Mouse (Mus musculus) stomach, postnatal 0 days (tissue): Measurements from ENCODE around the gene Fam172a. TPM values are rescaled to one million over a fixed set of nuclear protein-coding genes. Genes with fewer than 3 reads are reported as not detected.

Source experiments
- ATAC-seq: fragments of 200-750 bp; cut with Nextera tagmentation; 2 replicates; pipeline ENCODE4 v1.8.0; 2017; ENCODE audit not compliant: low FRiP score, low TSS enrichment
- DNase-seq: peaks from one replicate; pipeline ENCODE4 v3.0.0-alpha.2; 2016; ENCODE audit warnings: low spot score
- H3K27ac ChIP-seq: fragments of 300-500 bp; sonication (generic); replicated peaks from 2 replicates; pipeline ENCODE4 v1.5.1; 2014; ENCODE audit warnings: mild to moderate bottlenecking, control low read depth
- H3K27me3 ChIP-seq: fragments of 300-500 bp; sonication (generic); 2 replicates; pipeline ENCODE4 v1.6.1; 2014; ENCODE audit warnings: low read length; ENCODE audit not compliant: control insufficient read depth, insufficient read depth
- H3K36me3 ChIP-seq: fragments of 300-500 bp; sonication (generic); 2 replicates; pipeline ENCODE4 v1.6.1; 2014; ENCODE audit warnings: low read length, mixed read lengths; ENCODE audit not compliant: control insufficient read depth, insufficient read depth
- H3K4me1 ChIP-seq: fragments of 300-500 bp; sonication (generic); replicated peaks from 2 replicates; pipeline ENCODE4 v1.6.1; 2014; ENCODE audit warnings: antibody characterized with exemption; ENCODE audit not compliant: control insufficient read depth, insufficient read depth
- H3K4me2 ChIP-seq: fragments of 300-500 bp; sonication (generic); replicated peaks from 2 replicates; pipeline ENCODE4 v1.6.1; 2014; ENCODE audit warnings: low read depth, mild to moderate bottlenecking, control low read depth, moderate library complexity
- H3K4me3 ChIP-seq: fragments of 300-500 bp; sonication (generic); 2 replicates; pipeline ENCODE4 v1.5.1; 2014; ENCODE audit warnings: low read depth, low read length, control low read depth
- H3K9ac ChIP-seq: fragments of 300-500 bp; sonication (generic); 2 replicates; pipeline ENCODE4 v1.6.1; 2014; ENCODE audit warnings: mild to moderate bottlenecking, low read length, control low read depth, mixed read lengths
- H3K9me3 ChIP-seq: fragments of 300-500 bp; sonication (generic); 2 replicates; pipeline ENCODE4 v1.6.1; 2016; ENCODE audit warnings: low read length; ENCODE audit not compliant: control insufficient read depth
- CTCF ChIP-seq: IDR thresholded peaks from 2 replicates; pipeline ENCODE4 v1.5.1; 2016; ENCODE audit warnings: antibody characterized with exemption, low read depth, mild to moderate bottlenecking, moderate library complexity
- EP300 ChIP-seq: optimal IDR thresholded peaks from 2 replicates; pipeline ENCODE3; 2016; ENCODE audit warnings: antibody characterized with exemption
- WGBS: fragments of 180-500 bp; shearing (Covaris S2); extraction: QIAGEN DNeasy Blood & Tissue Kit; methylation state at CpG from one replicate; pipeline ENCODE4 v1.1.7; 2014; 5-methylcytosine and 5-hydroxymethylcytosine counted together
- polyA plus RNA-seq: library from polyadenylated mRNA; unstranded; fragments of >200 nt; fragmentation: Nextera tagmentation; extraction: Ambion mirVana; gene quantifications from 2 replicates; pipeline ENCODE4 v1.2.1, GENCODE M21; 2015

The Fam172a gene
- polyA plus RNA-seq, 1 experiment from 2014 or later = 19.8 TPM

- no peak overlapping the region for H3K27ac ChIP-seq
- H3K4me2 ChIP-seq = no peak overlapping the region
- no peaks in the 10 kb centered on the region for H3K36me3 ChIP-seq
- peak; percentile 39 for TF ChIP-seq CTCF
- no peak for TF ChIP-seq EP300
- ATAC-seq = no peak
- H3K9ac ChIP-seq = no peak overlapping the region
- no peaks in the 10 kb centered on the region for H3K9me3 ChIP-seq
- H3K4me3 ChIP-seq = no peak overlapping the region
- 76% methylated on average over 2 of the region's 2 CpGs for WGBS
- DNase-seq = no peak
- no peaks in the 10 kb centered on the region for H3K4me1 ChIP-seq
- no peaks in the 10 kb centered on the region for H3K27me3 ChIP-seq
These were observed 207.4 kb downstream of the Fam172a start for GRCm38 (mm10) chr13:77909184-77909583.

GRCm38 (mm10) chr13:77922834-77923233, 221.0 kb downstream of the Fam172a start:
- Histone ChIP-seq H3K27ac (no peak overlapping the region), H3K9me3 (no peaks in the 10 kb centered on the region), H3K36me3 (no peaks in the 10 kb centered on the region), H3K4me3 (no peak overlapping the region), H3K4me2 (no peak overlapping the region), H3K9ac (no peak overlapping the region), H3K4me1 (no peaks in the 10 kb centered on the region), H3K27me3 (no peaks in the 10 kb centered on the region)
- DNase-seq (no peak), ATAC-seq (no peak)
- 72% methylated on average over 2 of the region's 2 CpGs for WGBS
- TF ChIP-seq CTCF = no peak
- TF ChIP-seq EP300 = no peak

GRCm38 (mm10) chr13:77957611-77958010, 255.8 kb downstream of the Fam172a start:
- Histone ChIP-seq H3K4me1 (no peaks in the 10 kb centered on the region), H3K27ac (no peak overlapping the region), H3K9me3 (no peaks in the 10 kb centered on the region), H3K36me3 (no peaks in the 10 kb centered on the region), H3K9ac (no peak overlapping the region), H3K27me3 (no peaks in the 10 kb centered on the region), H3K4me3 (no peak overlapping the region), H3K4me2 (no peak overlapping the region)
- TF ChIP-seq CTCF = no peak
- no peak for TF ChIP-seq EP300
- DNase-seq (no peak), ATAC-seq (no peak)
- WGBS = 16% methylated on average over 1 of the region's 1 CpGs

- no peak overlapping the region for H3K9ac ChIP-seq
- WGBS = 84% methylated on average over 4 of the region's 4 CpGs
- H3K4me3 ChIP-seq = no peak overlapping the region
- no peaks in the 10 kb centered on the region for H3K36me3 ChIP-seq
- no peaks in the 10 kb centered on the region for H3K27me3 ChIP-seq
- no peak overlapping the region for H3K4me2 ChIP-seq
- no peak overlapping the region for H3K27ac ChIP-seq
- H3K4me1 ChIP-seq = no peaks in the 10 kb centered on the region
- H3K9me3 ChIP-seq = no peaks in the 10 kb centered on the region
- ATAC-seq (no peak), DNase-seq (no peak)
- TF ChIP-seq EP300 (no peak), CTCF (no peak)
These were observed 257.9 kb downstream of the Fam172a start for GRCm38 (mm10) chr13:77959493-77960272.

- Histone ChIP-seq H3K27ac (no peak overlapping the region), H3K4me1 (no peaks in the 10 kb centered on the region), H3K4me2 (no peak overlapping the region), H3K9ac (no peak overlapping the region), H3K36me3 (no peaks in the 10 kb centered on the region), H3K27me3 (no peaks in the 10 kb centered on the region), H3K4me3 (no peak overlapping the region), H3K9me3 (no peaks in the 10 kb centered on the region)
- no peak for DNase-seq
- WGBS = 48% methylated on average over 3 of the region's 3 CpGs
- ATAC-seq = no peak
- TF ChIP-seq CTCF = no peak
- TF ChIP-seq EP300 = no peak
These were observed 274.4 kb downstream of the Fam172a start for GRCm38 (mm10) chr13:77976248-77976647.

- Histone ChIP-seq H3K27me3 (no peaks in the 10 kb centered on the region), H3K4me1 (no peaks in the 10 kb centered on the region), H3K27ac (no peak overlapping the region), H3K4me2 (no peak overlapping the region), H3K9me3 (no peaks in the 10 kb centered on the region), H3K4me3 (no peak overlapping the region), H3K9ac (no peak overlapping the region), H3K36me3 (no peaks in the 10 kb centered on the region)
- no peak for ATAC-seq
- DNase-seq = no peak
- WGBS = 73% methylated on average over 1 of the region's 1 CpGs
- no peak for TF ChIP-seq EP300
- TF ChIP-seq CTCF = no peak
These were observed 275.3 kb downstream of the Fam172a start for GRCm38 (mm10) chr13:77977121-77977520.
